ENCODE assay signal across 26 mouse cellular contexts in genomic region chr1:71580408-71580807, GRCm38 (mm10). TPM values are rescaled to one million over a fixed set of nuclear protein-coding genes. Genes with fewer than 3 reads are reported as not detected.
DNase-seq lines count a peak whose midpoint lies in the region; ATAC-seq lines count a peak whose summit lies in the region.
"Had no signal": no experiment of that assay in that cellular context is flagged by ENCODE, and none has a peak within 500 bp of the region (broad histone marks: within the 10 kb centered on the region; RNA-seq: fewer than 3 reads in every experiment).

No protein-coding gene starts in this region.

- no peaks in the 10 kb centered on the region for H3K4me1 ChIP-seq in kidney, embryonic 16.5 days (ENCODE audit: insufficient read depth, low read length)
- no peaks in the 10 kb centered on the region for H3K4me1 ChIP-seq in liver, embryonic 12.5 days
- H3K4me1 ChIP-seq in liver, embryonic 13.5 days (replicated peaks), result no peaks in the 10 kb centered on the region
- H3K4me1 ChIP-seq: embryonic facial prominence, embryonic 12.5 days; embryonic facial prominence, embryonic 15.5 days; heart, embryonic 12.5 days; heart, embryonic 15.5 days; hindbrain, embryonic 10.5 days; hindbrain, embryonic 13.5 days had no signal

- no peak for DNase-seq in kidney, postnatal 36 days
- DNase-seq in liver, result no peak
- DNase-seq in liver, embryonic 13.5 days, result no peak
- DNase-seq: adrenal gland, adult 2 months; adrenal gland, postnatal 14 days; cerebellum, adult 11 months; cerebellum, adult 2 months; cerebellum, adult 9-11 months; cerebellum, postnatal 25 days; forebrain, postnatal 0 days; gastrocnemius, postnatal 10 days; gastrocnemius, postnatal 36 days; heart, postnatal 10 days; heart, postnatal 36 days had no signal

- no peaks in the 10 kb centered on the region; the same call in 1 of the 2 replicates for H3K9me3 ChIP-seq in kidney, embryonic 16.5 days (ENCODE audit: low read length)
- no peaks in the 10 kb centered on the region for H3K9me3 ChIP-seq in liver, embryonic 12.5 days (replicated peaks)
- no peaks in the 10 kb centered on the region for H3K9me3 ChIP-seq in liver, embryonic 13.5 days (replicated peaks)
- H3K9me3 ChIP-seq: embryonic facial prominence, embryonic 12.5 days; embryonic facial prominence, embryonic 15.5 days; heart, embryonic 12.5 days; heart, embryonic 15.5 days; hindbrain, embryonic 10.5 days; hindbrain, embryonic 13.5 days had no signal

- 91% methylated on average over 12 of the region's 12 CpGs for WGBS in kidney, embryonic 16.5 days
- 82% methylated on average over 12 of the region's 12 CpGs for WGBS in liver, embryonic 12.5 days (ENCODE audit: insufficient replicate concordance)
- 85% methylated on average over 12 of the region's 12 CpGs for WGBS in liver, embryonic 13.5 days (ENCODE audit: insufficient replicate concordance)

- peaks cover 54% of the 10 kb centered on the region for H3K36me3 ChIP-seq in kidney, embryonic 16.5 days (ENCODE audit: insufficient read depth, low read length)
- peaks cover 63% of the 10 kb centered on the region for H3K36me3 ChIP-seq in liver, embryonic 12.5 days
- H3K36me3 ChIP-seq in liver, embryonic 13.5 days, result peaks cover 57% of the 10 kb centered on the region

- H3K27me3 ChIP-seq in kidney, embryonic 16.5 days (ENCODE audit: insufficient read depth, low read length), result no peaks in the 10 kb centered on the region
- H3K27me3 ChIP-seq in liver, embryonic 12.5 days (replicated peaks), result no peaks in the 10 kb centered on the region
- H3K27me3 ChIP-seq in liver, embryonic 13.5 days, result no peaks in the 10 kb centered on the region
- H3K27me3 ChIP-seq: embryonic facial prominence, embryonic 12.5 days; embryonic facial prominence, embryonic 15.5 days; heart, embryonic 12.5 days; heart, embryonic 15.5 days; hindbrain, embryonic 13.5 days had no signal

- H3K27ac ChIP-seq in kidney, embryonic 16.5 days (ENCODE audit: low read length), result no peak overlapping the region
- no peak overlapping the region for H3K27ac ChIP-seq in liver, embryonic 12.5 days
- H3K27ac ChIP-seq in liver, embryonic 13.5 days, result no peak overlapping the region
- H3K27ac ChIP-seq: embryonic facial prominence, embryonic 12.5 days; embryonic facial prominence, embryonic 15.5 days; heart, embryonic 15.5 days; hindbrain, embryonic 10.5 days; hindbrain, embryonic 13.5 days had no signal

- H3K9ac ChIP-seq in kidney, embryonic 16.5 days (replicated peaks; ENCODE audit: low read length), result no peak overlapping the region
- no peak overlapping the region for H3K9ac ChIP-seq in liver, embryonic 12.5 days
- no peak overlapping the region for H3K9ac ChIP-seq in liver, embryonic 13.5 days
- H3K9ac ChIP-seq: embryonic facial prominence, embryonic 12.5 days; embryonic facial prominence, embryonic 15.5 days; forebrain, postnatal 0 days; heart, embryonic 12.5 days; heart, embryonic 15.5 days; hindbrain, embryonic 13.5 days had no signal

- no peak overlapping the region for H3K4me3 ChIP-seq in kidney, embryonic 16.5 days (ENCODE audit: low read length)
- no peak overlapping the region for H3K4me3 ChIP-seq in liver, embryonic 12.5 days
- no peak overlapping the region for H3K4me3 ChIP-seq in liver, embryonic 13.5 days (replicated peaks)
- H3K4me3 ChIP-seq: embryonic facial prominence, embryonic 12.5 days; embryonic facial prominence, embryonic 15.5 days; heart, embryonic 12.5 days; heart, embryonic 15.5 days; hindbrain, embryonic 10.5 days; hindbrain, embryonic 13.5 days had no signal

- H3K4me2 ChIP-seq in kidney, embryonic 16.5 days (replicated peaks; ENCODE audit: low read depth, low read length), result no peak overlapping the region
- no peak overlapping the region for H3K4me2 ChIP-seq in liver, embryonic 12.5 days
- H3K4me2 ChIP-seq in liver, embryonic 13.5 days, result no peak overlapping the region
- H3K4me2 ChIP-seq: embryonic facial prominence, embryonic 12.5 days; embryonic facial prominence, embryonic 15.5 days; heart, embryonic 12.5 days; heart, embryonic 15.5 days; hindbrain, embryonic 13.5 days had no signal

- ATAC-seq in kidney, embryonic 16.5 days (ENCODE audit: low FRiP score, low TSS enrichment), result 0 out of 2 replicates have a peak, but pooled peaks have one; percentile 46
- peak; percentile 35; the same call in 1 of the 2 replicates for ATAC-seq in liver, embryonic 12.5 days
- ATAC-seq in liver, embryonic 13.5 days (ENCODE audit: low read depth), result peak; percentile 27; the same call in 1 of the 2 replicates
- 0 out of 2 replicates have a peak, but pooled peaks have one; percentile 13 for ATAC-seq in neutrophil, adult 5-6 weeks (ENCODE audit: extremely low read depth, insufficient number of reproducible peaks, low FRiP score, poor library complexity, severe bottlenecking)
- ATAC-seq: CD4-positive, CD25-positive, alpha-beta regulatory T cell, adult 4 months; forebrain, embryonic 14.5 days; forebrain, postnatal 0 days; hindbrain, embryonic 16.5 days had no signal

RNA-seq across cellular contexts. Expression of gene Atic, which starts 23.5 kb away (rescaled TPM):
- polyA plus RNA-seq in kidney, embryonic 16.5 days (2015; fragmentation: Nextera tagmentation; extraction: Ambion mirVana), result 56.1 and 60.6 TPM in 2 replicates
- polyA plus RNA-seq in liver, embryonic 12.5 days (2016; fragmentation: Nextera tagmentation; extraction: Ambion mirVana), result 68.7 and 70.5 TPM in 2 replicates
- 60.6 and 61.9 TPM in 2 replicates for polyA plus RNA-seq in liver, embryonic 13.5 days (2015; fragmentation: Nextera tagmentation; extraction: Ambion mirVana)
- 40.9 and 46.6 TPM in 2 replicates for total RNA-seq in neutrophil, adult 5-6 weeks (2017)
